Mouse (Mus musculus) lung, embryonic 16.5 days (tissue): ENCODE results near the gene Retnlg. TPM values are rescaled to one million over a fixed set of nuclear protein-coding genes. Genes with fewer than 3 reads are reported as not detected.

Experiments used
- ATAC-seq: fragments of 200-750 bp; cut with Nextera tagmentation; 2 replicates; pipeline ENCODE4 v1.8.0; 2017; ENCODE audit warnings: low read depth, mild to moderate bottlenecking, moderate library complexity
- H3K27ac ChIP-seq: fragments of 300-500 bp; sonication (generic); 2 replicates; pipeline ENCODE4 v1.5.1; 2014; ENCODE audit warnings: mild to moderate bottlenecking, control low read depth, low read length
- H3K27me3 ChIP-seq: fragments of 300-500 bp; sonication (generic); 2 replicates; pipeline ENCODE4 v1.6.1; 2014; ENCODE audit warnings: low read depth, low read length, mixed read lengths; ENCODE audit not compliant: control insufficient read depth, insufficient read depth
- H3K36me3 ChIP-seq: fragments of 300-500 bp; sonication (generic); 2 replicates; pipeline ENCODE4 v1.6.1; 2014; ENCODE audit warnings: low read length; ENCODE audit not compliant: control insufficient read depth, insufficient read depth
- H3K4me1 ChIP-seq: fragments of 300-500 bp; sonication (generic); replicated peaks from 2 replicates; pipeline ENCODE4 v1.6.1; 2014; ENCODE audit warnings: low read length, mixed read lengths; ENCODE audit not compliant: control insufficient read depth, insufficient read depth
- H3K4me2 ChIP-seq: fragments of 300-500 bp; sonication (generic); 2 replicates; pipeline ENCODE4 v1.6.1; 2014; ENCODE audit warnings: low read depth, low read length, control low read depth
- H3K4me3 ChIP-seq: fragments of 300-500 bp; sonication (generic); 2 replicates; pipeline ENCODE4 v1.5.1; 2014; ENCODE audit warnings: mild to moderate bottlenecking, low read length, control low read depth
- H3K9ac ChIP-seq: fragments of 300-500 bp; sonication (generic); 2 replicates; pipeline ENCODE4 v1.6.1; 2014; ENCODE audit warnings: low read length, control low read depth
- H3K9me3 ChIP-seq: fragments of 300-500 bp; sonication (generic); 2 replicates; pipeline ENCODE4 v1.6.1; 2016; ENCODE audit warnings: low read length; ENCODE audit not compliant: control insufficient read depth
- WGBS: fragments of 180-500 bp; shearing (Covaris S2); extraction: QIAGEN DNeasy Blood & Tissue Kit; methylation state at CpG from one replicate; pipeline ENCODE4 v1.1.7; 2014; 5-methylcytosine and 5-hydroxymethylcytosine counted together
- polyA plus RNA-seq: library from polyadenylated mRNA; unstranded; fragments of >200 nt; fragmentation: Nextera tagmentation; extraction: Ambion mirVana; gene quantifications from 2 replicates; pipeline ENCODE4 v1.2.1, GENCODE M21; 2015

Retnlg gene
- polyA plus RNA-seq, 1 experiment from 2014 or later, result 1.4 TPM

GRCm38 (mm10) chr16:48867690-48868089 is 4.7 kb upstream of the Retnlg start:
- H3K9ac ChIP-seq, result no peak overlapping the region
- H3K27ac ChIP-seq, result no peak overlapping the region
- H3K36me3 ChIP-seq, result no peaks in the 10 kb centered on the region
- no peak for ATAC-seq
- 52% methylated on average over 2 of the region's 2 CpGs for WGBS
- H3K9me3 ChIP-seq, result no peaks in the 10 kb centered on the region
- H3K4me2 ChIP-seq, result no peak overlapping the region
- H3K4me3 ChIP-seq, result no peak overlapping the region
- no peaks in the 10 kb centered on the region for H3K27me3 ChIP-seq
- no peaks in the 10 kb centered on the region for H3K4me1 ChIP-seq

DNA sequence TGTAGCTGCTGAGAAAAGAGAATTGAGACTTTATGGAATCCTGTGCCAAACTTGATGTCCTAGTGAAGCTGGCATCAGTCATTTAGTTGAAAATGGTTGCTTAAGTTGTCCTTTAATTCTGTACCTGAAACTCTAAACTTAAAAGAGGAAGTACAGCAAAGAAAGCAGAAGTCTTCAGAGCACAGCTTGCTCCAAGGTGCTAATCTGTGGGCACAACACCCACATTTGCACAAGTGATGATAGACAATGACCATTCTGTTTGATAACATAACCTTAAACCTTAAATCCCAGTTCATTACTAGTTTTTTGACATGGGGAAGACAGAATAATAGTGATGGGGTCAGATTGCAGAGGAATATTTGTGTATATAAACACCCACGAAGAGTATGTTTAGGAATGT is 3.8 kb upstream of the Retnlg start:
- H3K4me2 ChIP-seq, result no peak overlapping the region
- no peak overlapping the region for H3K27ac ChIP-seq
- WGBS, result 36% methylated on average over 1 of the region's 1 CpGs
- no peaks in the 10 kb centered on the region for H3K27me3 ChIP-seq
- no peaks in the 10 kb centered on the region for H3K9me3 ChIP-seq
- no peaks in the 10 kb centered on the region for H3K4me1 ChIP-seq
- ATAC-seq, result no peak
- no peaks in the 10 kb centered on the region for H3K36me3 ChIP-seq
- no peak overlapping the region for H3K4me3 ChIP-seq
- no peak overlapping the region for H3K9ac ChIP-seq

- no peak overlapping the region for H3K4me2 ChIP-seq
- H3K9ac ChIP-seq, result no peak overlapping the region
- no peak overlapping the region for H3K4me3 ChIP-seq
- no peaks in the 10 kb centered on the region for H3K27me3 ChIP-seq
- H3K4me1 ChIP-seq, result no peaks in the 10 kb centered on the region
- 70% methylated on average over 3 of the region's 3 CpGs for WGBS
- H3K9me3 ChIP-seq, result no peaks in the 10 kb centered on the region
- no peak for ATAC-seq
- H3K36me3 ChIP-seq, result no peaks in the 10 kb centered on the region
- H3K27ac ChIP-seq, result no peak overlapping the region
Measured at GRCm38 (mm10) chr16:48869671-48870070, 2.8 kb upstream of the Retnlg start.

- 88% methylated on average over 1 of the region's 1 CpGs for WGBS
- H3K4me1 ChIP-seq, result no peaks in the 10 kb centered on the region
- no peak overlapping the region for H3K9ac ChIP-seq
- no peaks in the 10 kb centered on the region for H3K36me3 ChIP-seq
- no peak for ATAC-seq
- H3K9me3 ChIP-seq, result no peaks in the 10 kb centered on the region
- H3K27ac ChIP-seq, result no peak overlapping the region
- no peak overlapping the region for H3K4me2 ChIP-seq
- no peak overlapping the region for H3K4me3 ChIP-seq
- no peaks in the 10 kb centered on the region for H3K27me3 ChIP-seq
Measured at GRCm38 (mm10) chr16:48871754-48872153, 667 bp upstream of the Retnlg start.

- Histone ChIP-seq H3K27ac (no peak overlapping the region), H3K4me2 (no peak overlapping the region), H3K27me3 (no peaks in the 10 kb centered on the region), H3K36me3 (no peaks in the 10 kb centered on the region), H3K4me1 (no peaks in the 10 kb centered on the region), H3K9me3 (no peaks in the 10 kb centered on the region), H3K4me3 (no peak overlapping the region), H3K9ac (no peak overlapping the region)
- WGBS, result 37% methylated on average over 2 of the region's 2 CpGs
- ATAC-seq, result no peak
Measured at GRCm38 (mm10) chr16:48890733-48891132, 18.3 kb downstream of the Retnlg start.

DNA sequence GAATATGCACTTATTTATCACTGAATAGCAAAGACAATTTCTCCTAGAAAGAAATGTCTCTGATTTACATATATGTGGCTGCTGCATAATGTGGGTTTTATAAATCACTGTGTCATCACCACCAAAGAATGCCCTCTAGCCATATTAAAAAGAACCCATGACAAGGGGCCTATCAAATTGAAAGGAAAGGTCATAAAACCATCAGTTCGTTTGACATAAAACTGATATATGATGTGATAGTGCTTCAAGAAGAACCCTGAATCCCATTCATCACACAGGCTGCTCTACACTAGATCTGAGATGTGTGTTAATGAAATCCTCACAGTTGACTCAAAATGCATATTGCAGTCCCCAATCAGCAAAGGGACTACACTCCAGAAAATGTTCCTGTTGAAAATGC is 27.4 kb downstream of the Retnlg start:
- H3K27me3 ChIP-seq, result no peaks in the 10 kb centered on the region
- H3K27ac ChIP-seq, result no peak overlapping the region
- H3K4me1 ChIP-seq, result no peaks in the 10 kb centered on the region
- ATAC-seq, result no peak
- no peaks in the 10 kb centered on the region for H3K36me3 ChIP-seq
- no peaks in the 10 kb centered on the region for H3K9me3 ChIP-seq
- WGBS, result 74% methylated on average over 1 of the region's 1 CpGs
- H3K9ac ChIP-seq, result no peak overlapping the region
- no peak overlapping the region for H3K4me2 ChIP-seq
- no peak overlapping the region for H3K4me3 ChIP-seq

GRCm38 (mm10) chr16:48911184-48911583 is 38.8 kb downstream of the Retnlg start:
- ATAC-seq, result no peak
- H3K4me1 ChIP-seq, result no peaks in the 10 kb centered on the region
- no peak overlapping the region for H3K4me3 ChIP-seq
- no peak overlapping the region for H3K27ac ChIP-seq
- no peak overlapping the region for H3K4me2 ChIP-seq
- no peak overlapping the region for H3K9ac ChIP-seq
- no peaks in the 10 kb centered on the region for H3K36me3 ChIP-seq
- WGBS, result 94% methylated on average over 1 of the region's 1 CpGs
- no peaks in the 10 kb centered on the region for H3K9me3 ChIP-seq
- no peaks in the 10 kb centered on the region for H3K27me3 ChIP-seq

DNA sequence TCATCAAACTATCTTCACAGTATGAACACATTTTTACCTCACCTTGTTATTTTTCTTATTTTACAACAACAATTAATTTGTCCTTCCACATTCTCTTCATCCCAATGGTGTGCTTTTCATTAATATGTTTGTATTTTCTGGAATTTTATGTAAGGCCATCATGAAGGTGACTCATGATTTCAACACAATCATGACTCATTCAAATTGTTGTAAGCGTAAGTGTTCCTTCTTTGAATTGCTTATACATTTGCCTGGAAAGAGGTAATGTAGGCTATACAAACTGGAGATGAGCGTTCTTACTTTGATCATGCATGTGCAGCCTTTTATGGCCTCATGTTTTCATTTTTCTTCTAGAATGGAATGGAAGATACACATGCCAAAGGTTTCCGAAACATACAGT is 40.8 kb downstream of the Retnlg start:
- Histone ChIP-seq H3K4me1 (no peaks in the 10 kb centered on the region), H3K27me3 (no peaks in the 10 kb centered on the region), H3K9ac (no peak overlapping the region), H3K4me2 (no peak overlapping the region), H3K36me3 (no peaks in the 10 kb centered on the region), H3K27ac (no peak overlapping the region), H3K4me3 (no peak overlapping the region), H3K9me3 (no peaks in the 10 kb centered on the region)
- WGBS, result 94% methylated on average over 3 of the region's 3 CpGs
- ATAC-seq, result no peak

GRCm38 (mm10) chr16:48923724-48924123 is 51.3 kb downstream of the Retnlg start:
- Histone ChIP-seq H3K9me3 (no peaks in the 10 kb centered on the region), H3K27ac (no peak overlapping the region), H3K9ac (no peak overlapping the region), H3K4me2 (no peak overlapping the region), H3K36me3 (peaks cover 23% of the 10 kb centered on the region), H3K4me3 (no peak overlapping the region), H3K27me3 (no peaks in the 10 kb centered on the region), H3K4me1 (no peaks in the 10 kb centered on the region)
- WGBS, result 52% methylated on average over 1 of the region's 1 CpGs
- no peak for ATAC-seq
